Mouse (Mus musculus) MEL (cell line): ENCODE data around the gene Gmeb2.

Experiments
- CTCF ChIP-seq, 3 experiments: IDR thresholded peaks in 2 of 3; conservative IDR thresholded peaks in 1 of 3; 2 replicates each; pipeline ENCODE4 v1.5.1; 2011 to 2012; ENCODE audit warnings: low read length in 3 of 3, low read depth in 2 of 3, mild to moderate bottlenecking in 2 of 3, improper control_type of control experiment in 1 of 3, inconsistent platforms in 1 of 3, mixed read lengths in 1 of 3, moderate library complexity in 1 of 3; ENCODE audit not compliant: control insufficient read depth in 1 of 3, insufficient read depth in 1 of 3, poor library complexity in 1 of 3, severe bottlenecking in 1 of 3
- HCFC1 ChIP-seq: IDR thresholded peaks from 2 replicates; pipeline ENCODE4 v1.6.1; 2012; ENCODE audit warnings: low read depth, mild to moderate bottlenecking, inconsistent platforms, low read length, improper control_type of control experiment, moderate library complexity
- NRF1 ChIP-seq: IDR thresholded peaks from 2 replicates; pipeline ENCODE4 v1.6.1; 2014; ENCODE audit warnings: low read depth, mild to moderate bottlenecking, inconsistent platforms, low read length, improper control_type of control experiment, moderate library complexity; ENCODE audit not compliant: poor library complexity, insufficient read depth, severe bottlenecking
- POLR2A ChIP-seq, 2 experiments: IDR thresholded peaks; 2 replicates each; pipeline ENCODE4 v1.6.1; 2011 to 2012; ENCODE audit warnings: low read length in 2 of 2, mild to moderate bottlenecking in 2 of 2, control low read depth in 1 of 2, improper control_type of control experiment in 1 of 2, low read depth in 1 of 2, moderate library complexity in 1 of 2; ENCODE audit not compliant: control insufficient read depth in 1 of 2, insufficient read depth in 1 of 2, poor library complexity in 1 of 2
- TCF12 ChIP-seq: IDR thresholded peaks from 2 replicates; pipeline ENCODE4 v1.6.1; 2014; ENCODE audit warnings: low read depth, mild to moderate bottlenecking, inconsistent platforms, low read length, improper control_type of control experiment, moderate library complexity

DNA sequence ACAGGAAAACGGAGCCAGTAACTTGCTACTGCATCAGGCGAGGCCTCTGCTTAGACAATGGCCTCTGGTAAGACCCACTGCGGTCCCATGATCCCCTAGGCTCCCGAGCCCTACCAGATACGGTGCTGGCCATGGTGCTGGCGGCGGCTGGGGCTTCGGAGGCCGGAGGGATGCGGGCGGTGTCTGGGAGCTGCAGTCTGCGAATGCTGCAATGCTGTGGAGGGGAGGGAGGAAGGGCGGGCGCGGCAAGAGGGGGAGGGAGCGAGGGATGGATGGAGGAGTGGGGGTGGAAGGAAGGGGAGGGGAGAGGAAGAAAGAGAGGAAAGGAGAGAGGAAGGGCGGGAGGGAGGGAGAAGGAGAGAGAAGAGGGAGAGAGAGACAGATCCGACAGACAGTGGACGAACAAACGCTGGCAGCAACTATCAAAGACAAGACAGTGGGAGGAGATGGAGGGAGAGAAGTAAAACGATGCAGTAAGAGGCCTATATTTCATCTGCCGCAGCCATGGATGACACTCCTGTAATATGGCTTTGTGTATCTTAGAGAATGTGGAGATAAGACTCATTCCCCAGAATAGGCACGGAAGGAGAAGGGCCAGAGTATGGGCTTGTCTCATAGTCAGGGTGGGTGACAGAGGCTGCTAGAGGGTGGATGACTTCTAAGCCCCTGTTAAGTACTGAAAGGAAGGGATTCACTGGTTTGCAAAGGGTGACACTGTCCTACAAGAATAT lies 26.4 kb upstream of the Gmeb2 start, which contains the start of gene Stmn3:
- TF ChIP-seq HCFC1 (no peak), NRF1 (no peak), POLR2A (IDR thresholded peaks at IDR 0.05; ENCODE audit: control insufficient read depth in 1 of 2, insufficient read depth in 1 of 2, low read depth in 1 of 2, low read length in 2 of 2, poor library complexity in 1 of 2) (no peak), CTCF (IDR thresholded peaks at IDR 0.05 in 2 of 3, conservative IDR thresholded peaks at IDR 0.05 in 1 of 3; ENCODE audit: control insufficient read depth in 1 of 3, insufficient read depth in 1 of 3, low read depth in 2 of 3, low read length in 3 of 3, poor library complexity in 1 of 3, severe bottlenecking in 1 of 3) (no peak), TCF12 (no peak)
